Mouse (Mus musculus) ES-Bruce4 (cell line): Measurements from ENCODE around the gene Fam118a. TPM values are rescaled to one million over a fixed set of nuclear protein-coding genes. Genes with fewer than 3 reads are reported as not detected.

ENCODE experiments used
- H3K27ac ChIP-seq: 2 replicates; pipeline ENCODE4 v1.5.1; 2012; ENCODE audit warnings: low read length, inconsistent platforms; ENCODE audit not compliant: insufficient read depth
- H3K27me3 ChIP-seq: 2 replicates; pipeline ENCODE4 v1.6.1; 2012; ENCODE audit warnings: mild to moderate bottlenecking, low read length, inconsistent platforms; ENCODE audit not compliant: control insufficient read depth, poor library complexity, insufficient read depth, severe bottlenecking
- H3K36me3 ChIP-seq: 2 replicates; pipeline ENCODE4 v1.6.1; 2012; ENCODE audit warnings: inconsistent platforms, mild to moderate bottlenecking, low read length, moderate library complexity; ENCODE audit not compliant: control insufficient read depth, poor library complexity, insufficient read depth, severe bottlenecking
- H3K4me1 ChIP-seq: one replicate; pipeline ENCODE4 v1.8.1; 2011; ENCODE audit warnings: low read length; ENCODE audit not compliant: control insufficient read depth, insufficient read depth
- H3K4me3 ChIP-seq: 2 replicates; pipeline ENCODE4 v1.5.1; 2011; ENCODE audit warnings: low read depth, mild to moderate bottlenecking, low read length
- H3K9ac ChIP-seq: 2 replicates; pipeline ENCODE4 v1.6.1; 2012; ENCODE audit warnings: low read depth, mild to moderate bottlenecking, inconsistent platforms; ENCODE audit not compliant: poor library complexity, severe bottlenecking
- H3K9me3 ChIP-seq: replicated peaks from 2 replicates; pipeline ENCODE4 v1.6.1; 2012; ENCODE audit warnings: mild to moderate bottlenecking, low read length, inconsistent platforms; ENCODE audit not compliant: control insufficient read depth, poor library complexity, insufficient read depth, severe bottlenecking
- CTCF ChIP-seq: IDR thresholded peaks from one replicate; pipeline ENCODE4 v1.8.1; 2011; ENCODE audit warnings: low read depth, low read length
- EP300 ChIP-seq: IDR thresholded peaks from 2 replicates; pipeline ENCODE4 v1.6.1; 2011; ENCODE audit warnings: low read depth, low read length; ENCODE audit not compliant: insufficient read depth
- POLR2A ChIP-seq: IDR thresholded peaks from one replicate; pipeline ENCODE4 v1.8.1; 2011; ENCODE audit warnings: low read length; ENCODE audit not compliant: insufficient read depth
- polyA plus RNA-seq: library from polyadenylated mRNA; stranded (reverse); fragments of >200 nt; gene quantifications from 2 replicates; pipeline ENCODE4 v1.2.4, GENCODE M21; 2011; ENCODE audit warnings: low read depth; ENCODE audit not compliant: missing spikeins, insufficient read depth, insufficient read length

The Fam118a gene
- polyA plus RNA-seq, 1 experiment = 32.4 TPM

DNA sequence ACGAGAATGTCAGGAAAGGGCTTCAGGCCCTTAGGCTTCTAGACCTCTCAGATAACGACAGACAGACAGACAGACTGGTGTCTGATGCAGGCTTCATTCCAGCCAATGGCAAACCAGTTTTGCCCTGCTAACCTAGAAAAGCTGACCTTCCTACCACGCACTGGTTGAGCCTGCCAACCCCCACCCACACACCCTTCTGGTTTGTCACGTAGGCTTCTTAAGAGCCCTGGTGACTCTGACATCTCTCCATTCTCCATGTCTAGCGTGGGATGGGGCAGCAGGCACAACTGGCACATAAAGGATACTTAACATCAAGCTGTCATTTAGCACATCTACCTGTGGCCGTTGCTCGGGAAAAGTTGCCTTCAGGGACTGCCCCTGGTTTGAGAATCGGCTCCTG lies 19.1 kb upstream of the Fam118a start:
- no peak overlapping the region for H3K4me3 ChIP-seq
- no peak overlapping the region for H3K9ac ChIP-seq
- no peaks in the 10 kb centered on the region for H3K4me1 ChIP-seq
- no peak for TF ChIP-seq CTCF
- no peak for TF ChIP-seq EP300
- no peak for TF ChIP-seq POLR2A
- H3K27me3 ChIP-seq = no peaks in the 10 kb centered on the region
- H3K27ac ChIP-seq = no peak overlapping the region
- no peaks in the 10 kb centered on the region for H3K9me3 ChIP-seq
- H3K36me3 ChIP-seq = no peaks in the 10 kb centered on the region

- H3K9ac ChIP-seq = no peak overlapping the region
- no peaks in the 10 kb centered on the region for H3K9me3 ChIP-seq
- no peaks in the 10 kb centered on the region for H3K4me1 ChIP-seq
- TF ChIP-seq EP300 = no peak
- TF ChIP-seq CTCF = no peak
- no peak for TF ChIP-seq POLR2A
- H3K27ac ChIP-seq = no peak overlapping the region
- no peaks in the 10 kb centered on the region for H3K27me3 ChIP-seq
- no peaks in the 10 kb centered on the region for H3K36me3 ChIP-seq
- no peak overlapping the region for H3K4me3 ChIP-seq
Observed at GRCm38 (mm10) chr15:85011895-85012661, 16.7 kb upstream of the Fam118a start.

DNA sequence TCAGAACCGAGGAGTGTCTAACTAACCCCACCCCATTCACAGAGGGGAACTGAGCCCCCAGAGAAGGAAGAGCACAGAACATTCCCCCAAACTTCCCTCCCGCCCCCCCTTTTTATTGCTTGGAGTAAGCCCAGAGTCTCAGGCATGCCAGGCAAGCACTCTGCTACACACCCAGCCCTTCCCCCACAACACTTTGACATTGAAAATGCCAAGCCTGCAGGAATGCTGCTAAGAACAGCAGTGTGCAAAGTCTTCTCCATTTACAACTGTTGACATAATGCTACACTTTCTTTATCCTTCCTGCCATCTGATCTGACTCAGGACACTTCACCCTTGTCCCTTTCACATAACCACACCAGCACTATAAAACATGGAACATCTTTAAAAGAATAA lies 16.1 kb upstream of the Fam118a start:
- H3K4me1 ChIP-seq = no peaks in the 10 kb centered on the region
- H3K9ac ChIP-seq = no peak overlapping the region
- no peak overlapping the region for H3K27ac ChIP-seq
- H3K36me3 ChIP-seq = no peaks in the 10 kb centered on the region
- H3K27me3 ChIP-seq = no peaks in the 10 kb centered on the region
- H3K9me3 ChIP-seq = no peaks in the 10 kb centered on the region
- no peak for TF ChIP-seq POLR2A
- no peak for TF ChIP-seq EP300
- no peak for TF ChIP-seq CTCF
- H3K4me3 ChIP-seq = no peak overlapping the region

- H3K4me3 ChIP-seq = no peak overlapping the region
- no peaks in the 10 kb centered on the region for H3K4me1 ChIP-seq
- no peak overlapping the region for H3K9ac ChIP-seq
- H3K9me3 ChIP-seq = no peaks in the 10 kb centered on the region
- no peaks in the 10 kb centered on the region for H3K36me3 ChIP-seq
- H3K27me3 ChIP-seq = no peaks in the 10 kb centered on the region
- no peak for TF ChIP-seq CTCF
- no peak for TF ChIP-seq EP300
- TF ChIP-seq POLR2A = no peak
- no peak overlapping the region for H3K27ac ChIP-seq
Observed at GRCm38 (mm10) chr15:85015771-85016170, 13.0 kb upstream of the Fam118a start.

DNA sequence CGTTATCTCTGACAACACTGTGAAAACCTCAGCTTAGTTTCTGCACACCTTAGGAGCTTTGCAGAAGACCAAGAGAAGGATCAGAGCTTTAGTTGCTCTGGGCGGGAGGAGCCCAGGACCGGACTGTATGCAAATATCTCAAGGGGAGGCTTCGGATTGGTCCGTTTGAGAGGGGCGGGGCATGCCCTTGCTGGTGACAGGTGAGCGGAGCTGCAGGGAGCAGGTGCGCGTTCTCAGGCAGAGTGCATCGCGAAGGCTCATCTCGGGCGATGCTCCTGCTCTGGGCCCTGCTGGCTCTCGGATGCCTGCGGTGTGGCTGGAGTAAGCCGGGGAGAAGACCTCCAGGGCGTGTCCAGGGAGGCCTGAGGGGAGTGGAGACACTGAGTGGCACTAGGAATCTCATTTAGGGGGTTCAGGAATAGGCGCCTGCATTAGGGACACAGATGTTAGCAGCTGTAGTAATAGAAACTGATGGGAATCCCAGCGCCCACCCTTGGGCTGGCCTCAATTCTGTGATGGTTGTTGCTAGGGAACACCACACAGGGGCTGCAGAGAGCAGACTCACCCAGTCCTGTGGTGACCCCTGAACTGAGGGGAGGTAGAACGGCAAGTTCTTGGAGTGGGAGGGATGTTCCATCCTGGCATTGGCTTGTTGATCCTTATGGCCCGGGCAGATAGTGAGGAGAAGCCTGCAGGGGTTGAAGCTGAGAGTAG lies 11.6 kb upstream of the Fam118a start, which contains the start of gene Upk3a:
TSS of gene Upk3a (plus strand) at position 191 of the 714 bp plus-strand sequence.
- Histone ChIP-seq H3K27me3 (no peaks in the 10 kb centered on the region), H3K9ac (no peak within 1 kb of the TSS), H3K4me1 (no peaks in the 10 kb centered on the region), H3K27ac (no peak within 1 kb of the TSS), H3K36me3 (no peaks in the 10 kb centered on the region), H3K9me3 (no peaks in the 10 kb centered on the region), H3K4me3 (no peak within 1 kb of the TSS)
- TF ChIP-seq EP300 (no peak), CTCF (no peak), POLR2A (no peak)

GRCm38 (mm10) chr15:85022211-85022610 lies 6.5 kb upstream of the Fam118a start:
- Histone ChIP-seq H3K4me1 (no peaks in the 10 kb centered on the region), H3K4me3 (no peak overlapping the region), H3K9me3 (no peaks in the 10 kb centered on the region), H3K27ac (no peak overlapping the region), H3K9ac (no peak overlapping the region), H3K36me3 (no peaks in the 10 kb centered on the region), H3K27me3 (no peaks in the 10 kb centered on the region)
- TF ChIP-seq EP300 (no peak), POLR2A (no peak), CTCF (no peak)
